14 mouse cellular contexts compared by ENCODE assay signal in the genomic region with DNA sequence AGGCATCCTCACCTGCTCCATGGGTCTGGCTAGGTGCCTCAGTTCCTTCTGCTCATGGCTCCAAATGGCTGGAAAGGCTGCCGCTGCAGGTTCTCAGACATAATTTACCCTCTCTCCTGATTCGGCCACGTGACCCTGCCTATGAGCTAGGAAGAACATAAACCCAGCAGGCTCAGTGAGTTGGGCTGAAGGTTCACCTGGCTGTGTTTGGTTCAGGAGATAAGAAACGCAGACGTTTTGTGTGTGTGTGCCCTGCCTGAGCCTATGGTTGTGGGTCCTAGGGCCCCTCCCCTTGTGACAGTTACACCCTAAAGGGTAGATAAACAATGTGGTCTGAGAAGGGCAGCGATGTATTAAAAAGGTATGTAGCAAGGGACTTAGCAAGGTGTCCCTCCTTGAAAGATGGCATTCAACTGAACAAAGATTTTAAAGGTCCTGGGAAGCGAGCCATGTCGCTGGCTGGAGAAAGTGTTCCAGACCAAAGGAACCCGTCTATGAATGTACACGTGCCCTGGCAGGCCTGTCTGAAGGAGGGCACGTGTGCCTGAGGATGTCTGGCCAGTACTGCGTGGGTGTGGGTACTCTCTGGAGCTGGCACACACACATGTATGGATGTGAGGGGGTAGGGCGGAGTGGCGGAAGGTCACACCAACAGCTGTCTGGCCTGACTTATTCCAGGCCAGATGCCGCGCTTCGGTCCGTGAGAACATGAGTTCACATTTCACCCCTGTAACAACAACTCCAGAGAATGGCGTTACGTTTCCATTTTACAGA. TPM values are rescaled to one million over a fixed set of nuclear protein-coding genes. Genes with fewer than 3 reads are reported as not detected.
DNase-seq lines count a peak whose midpoint lies in the region; ATAC-seq lines count a peak whose summit lies in the region.
"Had no signal": no experiment of that assay in that cellular context is flagged by ENCODE, and none has a peak within 500 bp of the region (broad histone marks: within the 10 kb centered on the region; RNA-seq: fewer than 3 reads in every experiment).

No protein-coding gene starts in this region.

- H3K9ac ChIP-seq in embryonic facial prominence, embryonic 14.5 days (ENCODE audit: low read depth, low read length) = no peak overlapping the region
- H3K9ac ChIP-seq: limb, embryonic 12.5 days; midbrain, embryonic 12.5 days had no signal

- H3K27ac ChIP-seq in embryonic facial prominence, embryonic 14.5 days (replicated peaks; ENCODE audit: low read depth, low read length) = peak overlapping the region; percentile 40; the same call in 1 of the 2 replicates
- H3K27ac ChIP-seq in limb, embryonic 10.5 days = peak overlapping the region; percentile 63
- H3K27ac ChIP-seq: midbrain, embryonic 12.5 days had no signal

- DNase-seq in kidney, adult 18-20 months = peak; percentile 34
- no peak for DNase-seq in kidney, postnatal 10 days
- no peak for DNase-seq in embryonic facial prominence, embryonic 14.5 days (ENCODE audit: low spot score)
- DNase-seq in limb, embryonic 10.5 days (ENCODE audit: low spot score) = no peak
- DNase-seq in lung, postnatal 36 days = peak; percentile 69
- no peak for DNase-seq in left cerebral cortex, adult 9 months (ENCODE audit: low spot score in 2 of 2)
- no peak for DNase-seq in thymus, postnatal 36 days
- no peak for DNase-seq in thymus, postnatal 14 days
- DNase-seq: adrenal gland, postnatal 10 days; heart, adult 2 months; layer of hippocampus, adult 9-11 months had no signal

- WGBS in embryonic facial prominence, embryonic 14.5 days = 78% methylated on average over 20 of the region's 20 CpGs
- 78% methylated on average over 20 of the region's 20 CpGs for WGBS in limb, embryonic 10.5 days

- no peak for ATAC-seq in embryonic facial prominence, embryonic 14.5 days (ENCODE audit: low read depth)
- ATAC-seq: Patski had no signal

- no peaks in the 10 kb centered on the region for H3K36me3 ChIP-seq in embryonic facial prominence, embryonic 14.5 days (ENCODE audit: control insufficient read depth, insufficient read depth, low read length)
- H3K36me3 ChIP-seq in limb, embryonic 10.5 days = no peaks in the 10 kb centered on the region
- H3K36me3 ChIP-seq: limb, embryonic 12.5 days; midbrain, embryonic 12.5 days had no signal

- no peaks in the 10 kb centered on the region for H3K9me3 ChIP-seq in embryonic facial prominence, embryonic 14.5 days (ENCODE audit: control insufficient read depth, low read length)
- H3K9me3 ChIP-seq in limb, embryonic 10.5 days (replicated peaks) = no peaks in the 10 kb centered on the region
- H3K9me3 ChIP-seq: limb, embryonic 12.5 days; midbrain, embryonic 12.5 days had no signal

- H3K4me2 ChIP-seq in embryonic facial prominence, embryonic 14.5 days (ENCODE audit: low read depth, low read length) = no peak overlapping the region
- H3K4me2 ChIP-seq: limb, embryonic 12.5 days; midbrain, embryonic 12.5 days had no signal

- H3K27me3 ChIP-seq in embryonic facial prominence, embryonic 14.5 days (replicated peaks; ENCODE audit: control insufficient read depth, insufficient read depth, low read length) = peaks cover 7% of the 10 kb centered on the region; the same call in 1 of the 2 replicates
- H3K27me3 ChIP-seq in limb, embryonic 10.5 days (ENCODE audit: low read depth, poor library complexity, severe bottlenecking) = peaks cover 14% of the 10 kb centered on the region
- H3K27me3 ChIP-seq: Patski had no signal

- no peak overlapping the region for H3K4me3 ChIP-seq in embryonic facial prominence, embryonic 14.5 days (ENCODE audit: low read depth, low read length)
- H3K4me3 ChIP-seq in limb, embryonic 10.5 days = no peak overlapping the region
- H3K4me3 ChIP-seq: heart, adult 2 months; limb, embryonic 12.5 days; midbrain, embryonic 12.5 days had no signal

- peaks cover 12% of the 10 kb centered on the region for H3K4me1 ChIP-seq in embryonic facial prominence, embryonic 14.5 days (ENCODE audit: control insufficient read depth, insufficient read depth, low read length)
- H3K4me1 ChIP-seq in limb, embryonic 10.5 days = peaks cover 47% of the 10 kb centered on the region

RNA-seq across cellular contexts. Expression of a gene that starts 8.9 kb away (rescaled TPM):
- 1.4 and 2.8 TPM in 2 replicates for polyA plus RNA-seq in embryonic facial prominence, embryonic 14.5 days (2014; fragmentation: Nextera tagmentation; extraction: Ambion mirVana)
- 0.68 and 1.1 TPM in 2 replicates for polyA plus RNA-seq in limb, embryonic 10.5 days (2016; fragmentation: Nextera tagmentation; extraction: Ambion mirVana)

RNA-seq across cellular contexts. Expression of a gene that starts 9.5 kb away (rescaled TPM):
- polyA plus RNA-seq in embryonic facial prominence, embryonic 14.5 days (2014; fragmentation: Nextera tagmentation; extraction: Ambion mirVana) = 9.0 TPM in 2 replicates
- polyA plus RNA-seq in limb, embryonic 10.5 days (2016; fragmentation: Nextera tagmentation; extraction: Ambion mirVana) = 0.46 and 0.65 TPM in 2 replicates

RNA-seq across cellular contexts. Expression of a gene that starts 30.0 kb away (rescaled TPM):
- polyA plus RNA-seq in embryonic facial prominence, embryonic 14.5 days (2014; fragmentation: Nextera tagmentation; extraction: Ambion mirVana) = 11.6 and 12.6 TPM in 2 replicates
- 6.7 and 8.5 TPM in 2 replicates for polyA plus RNA-seq in limb, embryonic 10.5 days (2016; fragmentation: Nextera tagmentation; extraction: Ambion mirVana)

RNA-seq across cellular contexts. Expression of a gene that starts 57.0 kb away (rescaled TPM):
- polyA plus RNA-seq in embryonic facial prominence, embryonic 14.5 days (2014; fragmentation: Nextera tagmentation; extraction: Ambion mirVana) = 191 and 199 TPM in 2 replicates
- polyA plus RNA-seq in limb, embryonic 10.5 days (2016; fragmentation: Nextera tagmentation; extraction: Ambion mirVana) = 493 and 582 TPM in 2 replicates

Comparison
In these comparisons a context has a peak if more than half of its experiments do, and no peak if none do; other contexts are left out.
1. DNase-seq: peak in kidney, adult 18-20 months (single experiment) and lung, postnatal 36 days (single experiment); none in kidney, postnatal 10 days (single experiment), embryonic facial prominence, embryonic 14.5 days (single experiment), limb, embryonic 10.5 days (single experiment), left cerebral cortex, adult 9 months (0 of 2), thymus, postnatal 36 days (0 of 2) and thymus, postnatal 14 days (single experiment).